Mouse (Mus musculus): ENCODE data around the gene Mylpf. TPM values are rescaled to one million over a fixed set of nuclear protein-coding genes. Genes with fewer than 3 reads are reported as not detected.

Mylpf gene
- polyA plus RNA-seq, 1 experiment from 2014 or later, result 22.8 TPM

DNA sequence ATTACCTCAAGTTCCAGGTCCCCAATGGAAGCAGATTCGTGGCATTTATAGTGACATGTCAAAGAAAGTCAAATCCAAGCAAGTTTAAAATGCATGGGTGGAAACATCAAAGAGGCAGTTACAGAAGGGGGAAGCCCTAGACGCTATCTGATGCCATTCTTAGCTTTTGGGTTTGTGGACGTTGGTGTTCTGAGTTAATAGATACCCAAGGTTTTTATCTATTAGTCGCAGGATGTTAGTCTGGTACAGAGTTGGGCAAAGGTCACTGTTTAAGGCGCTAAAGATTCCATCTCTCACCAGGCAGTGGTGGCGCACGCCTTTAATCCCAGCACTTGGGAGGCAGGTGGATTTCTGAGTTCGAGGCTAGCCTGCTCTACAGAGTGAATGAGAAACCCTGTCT lies 25.3 kb upstream of the Mylpf start:
- H3K9ac ChIP-seq (replicated peaks; ENCODE audit: low read length), result no peak overlapping the region
- no peak overlapping the region for H3K27ac ChIP-seq (replicated peaks; ENCODE audit: low read depth, low read length)
- 76% methylated on average over 8 of the region's 8 CpGs for WGBS
- no peak overlapping the region for H3K4me3 ChIP-seq (ENCODE audit: low read depth, low read length)
- H3K4me2 ChIP-seq (ENCODE audit: low read depth, low read length), result no peak overlapping the region
- no peak for ATAC-seq (replicated peaks; ENCODE audit: insufficient number of reproducible peaks, low FRiP score, low TSS enrichment, low read depth)
- no peaks in the 10 kb centered on the region for H3K27me3 ChIP-seq (ENCODE audit: control insufficient read depth, insufficient read depth, low read length)
- no peak for DNase-seq (ENCODE audit: low spot score)
- H3K4me1 ChIP-seq (ENCODE audit: control insufficient read depth, insufficient read depth, low read length), result no peaks in the 10 kb centered on the region
- no peaks in the 10 kb centered on the region for H3K9me3 ChIP-seq (replicated peaks; ENCODE audit: control insufficient read depth, low read length)
- no peaks in the 10 kb centered on the region for H3K36me3 ChIP-seq (replicated peaks; ENCODE audit: control insufficient read depth, insufficient read depth, low read depth, low read length)

DNA sequence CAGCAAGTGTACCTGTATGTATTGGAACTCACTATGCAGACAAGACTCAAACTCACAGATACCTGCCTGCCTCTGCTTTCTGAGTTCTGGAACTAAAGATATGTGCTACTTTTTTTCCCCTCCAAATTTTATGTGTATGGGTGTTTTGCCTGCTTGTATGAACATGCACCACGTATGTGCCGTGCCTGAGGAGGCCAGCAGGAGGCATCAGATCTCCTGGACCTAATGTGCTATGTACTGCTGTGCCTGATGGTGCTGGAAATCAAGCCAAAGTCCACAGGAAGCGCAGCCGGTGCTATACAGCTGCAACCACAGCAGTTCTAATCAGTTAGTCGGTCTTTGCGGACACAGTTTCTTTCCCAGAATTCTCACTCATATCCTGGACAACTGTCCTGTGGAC lies 24.9 kb upstream of the Mylpf start:
- Histone ChIP-seq H3K4me2 (ENCODE audit: low read depth, low read length) (no peak overlapping the region), H3K4me1 (ENCODE audit: control insufficient read depth, insufficient read depth, low read length) (no peaks in the 10 kb centered on the region), H3K9me3 (replicated peaks; ENCODE audit: control insufficient read depth, low read length) (no peaks in the 10 kb centered on the region), H3K27me3 (ENCODE audit: control insufficient read depth, insufficient read depth, low read length) (no peaks in the 10 kb centered on the region), H3K27ac (replicated peaks; ENCODE audit: low read depth, low read length) (no peak overlapping the region), H3K36me3 (replicated peaks; ENCODE audit: control insufficient read depth, insufficient read depth, low read depth, low read length) (no peaks in the 10 kb centered on the region), H3K9ac (replicated peaks; ENCODE audit: low read length) (no peak overlapping the region), H3K4me3 (ENCODE audit: low read depth, low read length) (no peak overlapping the region)
- no peak for ATAC-seq (replicated peaks; ENCODE audit: insufficient number of reproducible peaks, low FRiP score, low TSS enrichment, low read depth)
- WGBS, result 79% methylated on average over 6 of the region's 6 CpGs
- no peak for DNase-seq (ENCODE audit: low spot score)

DNA sequence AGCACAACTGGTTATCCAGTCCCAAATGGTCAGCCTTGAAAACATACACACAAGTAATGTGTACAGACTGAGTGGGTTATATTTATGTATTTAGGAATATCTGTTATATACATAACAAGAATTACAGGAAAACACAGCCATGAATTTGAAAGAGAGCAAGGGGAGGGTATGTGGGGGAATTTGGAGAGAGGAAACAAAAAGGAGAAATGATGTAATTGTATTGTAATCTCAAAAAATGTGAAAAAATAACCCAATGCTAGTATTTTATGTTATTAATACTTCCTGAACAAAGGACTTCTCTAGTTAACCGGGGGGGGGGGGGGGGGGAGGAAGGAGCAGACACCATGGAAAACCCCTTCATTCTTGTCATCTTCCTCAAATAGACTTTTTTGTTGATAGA lies 24.0 kb upstream of the Mylpf start:
- no peaks in the 10 kb centered on the region for H3K9me3 ChIP-seq (replicated peaks; ENCODE audit: control insufficient read depth, low read length)
- 60% methylated on average over 1 of the region's 1 CpGs for WGBS

DNA sequence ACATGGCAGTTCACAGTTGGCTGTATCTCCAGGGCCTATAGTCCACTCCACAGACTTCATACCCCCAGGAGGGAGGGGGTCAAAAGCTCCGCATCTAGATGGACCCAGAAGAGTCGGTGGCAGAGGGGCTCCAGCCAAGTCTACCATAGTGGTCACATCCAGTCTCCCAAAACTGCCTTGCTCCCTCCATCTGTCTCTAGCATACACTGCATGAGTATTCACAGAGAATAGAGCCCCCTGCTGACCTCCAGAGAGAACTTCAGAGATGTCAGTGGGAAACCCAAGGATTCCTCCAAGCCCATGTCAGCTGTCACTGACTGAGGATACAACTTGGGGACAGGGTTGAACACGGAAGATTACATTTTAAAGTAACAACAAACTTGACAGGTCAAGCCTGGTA lies 23.1 kb upstream of the Mylpf start:
- no peak for ATAC-seq (replicated peaks; ENCODE audit: insufficient number of reproducible peaks, low FRiP score, low TSS enrichment, low read depth)
- peak; percentile 44 for DNase-seq (ENCODE audit: low spot score)
- WGBS, result 70% methylated on average over 3 of the region's 3 CpGs

More for the DNA sequence above, 24.0 kb upstream of the Mylpf start:
- no peaks in the 10 kb centered on the region for H3K27me3 ChIP-seq (ENCODE audit: control insufficient read depth, insufficient read depth, low read length)
- H3K4me2 ChIP-seq (ENCODE audit: low read depth, low read length), result no peak overlapping the region
- no peaks in the 10 kb centered on the region for H3K4me1 ChIP-seq (ENCODE audit: control insufficient read depth, insufficient read depth, low read length)
- no peak overlapping the region for H3K27ac ChIP-seq (replicated peaks; ENCODE audit: low read depth, low read length)
- H3K9ac ChIP-seq (replicated peaks; ENCODE audit: low read length), result no peak overlapping the region
- ATAC-seq (replicated peaks; ENCODE audit: insufficient number of reproducible peaks, low FRiP score, low TSS enrichment, low read depth) (no peak), DNase-seq (ENCODE audit: low spot score) (no peak)
- no peak overlapping the region for H3K4me3 ChIP-seq (ENCODE audit: low read depth, low read length)
- no peaks in the 10 kb centered on the region for H3K36me3 ChIP-seq (replicated peaks; ENCODE audit: control insufficient read depth, insufficient read depth, low read depth, low read length)

DNA sequence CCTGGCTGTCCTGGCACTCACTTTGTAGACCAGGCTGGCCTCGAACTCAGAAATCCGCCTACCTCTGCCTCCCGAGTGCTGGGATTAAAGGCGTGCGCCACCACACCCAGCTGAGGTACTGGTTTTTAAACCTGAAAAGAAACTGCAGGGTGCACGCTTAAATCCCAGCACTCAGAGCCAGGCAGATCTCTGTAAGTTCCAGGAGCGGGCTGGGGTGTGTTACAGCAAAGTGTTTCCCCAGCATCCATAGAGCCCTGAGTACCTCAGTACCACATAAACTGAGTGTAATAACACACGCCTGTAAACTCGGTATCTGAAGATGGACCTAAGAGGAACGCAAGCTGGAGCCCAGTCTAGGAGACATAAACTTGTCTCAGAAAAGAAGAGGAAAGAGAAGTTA lies 21.3 kb upstream of the Mylpf start:
- DNase-seq (ENCODE audit: low spot score), result no peak
- H3K36me3 ChIP-seq (replicated peaks; ENCODE audit: control insufficient read depth, insufficient read depth, low read depth, low read length), result peaks cover 5% of the 10 kb centered on the region; the same call in 1 of the 2 replicates
- H3K27me3 ChIP-seq (ENCODE audit: control insufficient read depth, insufficient read depth, low read length), result no peaks in the 10 kb centered on the region
- ATAC-seq (replicated peaks; ENCODE audit: insufficient number of reproducible peaks, low FRiP score, low TSS enrichment, low read depth), result no peak
- H3K27ac ChIP-seq (replicated peaks; ENCODE audit: low read depth, low read length), result no peak overlapping the region
- 62% methylated on average over 9 of the region's 10 CpGs for WGBS
- H3K9me3 ChIP-seq (replicated peaks; ENCODE audit: control insufficient read depth, low read length), result no peaks in the 10 kb centered on the region
- no peak overlapping the region for H3K4me2 ChIP-seq (ENCODE audit: low read depth, low read length)
- no peak overlapping the region for H3K4me3 ChIP-seq (ENCODE audit: low read depth, low read length)
- H3K4me1 ChIP-seq (ENCODE audit: control insufficient read depth, insufficient read depth, low read length), result no peaks in the 10 kb centered on the region
- no peak overlapping the region for H3K9ac ChIP-seq (replicated peaks; ENCODE audit: low read length)

More for the DNA sequence above, 23.1 kb upstream of the Mylpf start:
- H3K9ac ChIP-seq (replicated peaks; ENCODE audit: low read length), result no peak overlapping the region
- H3K4me1 ChIP-seq (ENCODE audit: control insufficient read depth, insufficient read depth, low read length), result no peaks in the 10 kb centered on the region
- no peaks in the 10 kb centered on the region for H3K9me3 ChIP-seq (replicated peaks; ENCODE audit: control insufficient read depth, low read length)
- H3K27me3 ChIP-seq (ENCODE audit: control insufficient read depth, insufficient read depth, low read length), result no peaks in the 10 kb centered on the region
- no peak overlapping the region for H3K4me2 ChIP-seq (ENCODE audit: low read depth, low read length)
- no peaks in the 10 kb centered on the region for H3K36me3 ChIP-seq (replicated peaks; ENCODE audit: control insufficient read depth, insufficient read depth, low read depth, low read length)
- H3K4me3 ChIP-seq (ENCODE audit: low read depth, low read length), result no peak overlapping the region
- H3K27ac ChIP-seq (replicated peaks; ENCODE audit: low read depth, low read length), result no peak overlapping the region

DNA sequence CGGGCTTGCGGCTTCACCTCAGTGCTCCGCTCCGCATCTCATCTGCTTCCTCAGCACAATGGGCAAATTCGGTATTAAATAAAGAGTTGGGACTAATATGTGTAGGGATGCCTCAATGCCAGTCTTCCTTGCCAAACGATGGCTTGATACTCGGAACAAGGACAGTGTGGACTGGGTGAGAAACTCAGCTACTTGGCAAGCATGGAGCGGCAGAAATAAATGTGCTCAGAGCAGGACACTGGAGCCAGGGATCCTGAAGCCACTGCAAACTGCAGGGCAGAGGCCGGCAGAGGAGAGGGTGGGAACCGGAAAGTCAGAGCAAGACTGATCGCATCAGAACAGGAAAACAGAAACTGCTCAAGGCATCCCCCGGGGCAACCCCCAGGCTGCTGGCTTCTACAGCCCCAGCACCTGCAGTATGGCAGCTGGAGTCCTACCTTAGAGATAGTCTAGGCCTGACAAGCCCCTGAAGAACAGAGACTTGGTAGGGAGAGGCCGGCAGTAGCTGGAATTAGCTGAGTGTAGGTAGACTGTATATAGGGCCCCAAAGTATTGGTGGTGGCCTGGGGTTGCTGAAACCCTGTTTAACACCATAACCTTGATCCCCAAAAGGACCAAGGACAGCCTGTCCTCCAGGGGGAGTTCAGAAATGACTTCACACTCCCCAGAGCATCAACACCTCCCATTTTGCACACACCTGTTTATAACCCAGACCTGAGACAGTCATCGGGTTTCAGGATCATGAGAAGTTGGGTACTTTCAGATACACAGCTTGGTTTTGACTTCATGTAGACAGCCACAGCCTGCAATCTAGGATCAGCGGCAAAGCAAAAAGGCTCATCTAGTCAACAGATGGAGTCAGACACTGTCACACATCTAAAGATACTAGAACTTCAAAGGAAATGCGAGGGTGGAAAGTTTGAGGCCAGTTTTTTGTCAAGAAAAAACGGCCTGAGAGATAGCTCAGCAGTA lies 20.1 kb upstream of the Mylpf start:
- Histone ChIP-seq H3K4me2 (ENCODE audit: low read depth, low read length) (no peak overlapping the region), H3K4me3 (ENCODE audit: low read depth, low read length) (no peak overlapping the region), H3K9ac (replicated peaks; ENCODE audit: low read length) (no peak overlapping the region), H3K27me3 (ENCODE audit: control insufficient read depth, insufficient read depth, low read length) (no peaks in the 10 kb centered on the region), H3K36me3 (replicated peaks; ENCODE audit: control insufficient read depth, insufficient read depth, low read depth, low read length) (peaks cover 5% of the 10 kb centered on the region; the same call in 1 of the 2 replicates), H3K27ac (replicated peaks; ENCODE audit: low read depth, low read length) (no peak overlapping the region), H3K4me1 (ENCODE audit: control insufficient read depth, insufficient read depth, low read length) (no peaks in the 10 kb centered on the region), H3K9me3 (replicated peaks; ENCODE audit: control insufficient read depth, low read length) (no peaks in the 10 kb centered on the region)
- WGBS, result 83% methylated on average over 17 of the region's 17 CpGs
- DNase-seq (ENCODE audit: low spot score) (no peak), ATAC-seq (replicated peaks; ENCODE audit: insufficient number of reproducible peaks, low FRiP score, low TSS enrichment, low read depth) (no peak)

DNA sequence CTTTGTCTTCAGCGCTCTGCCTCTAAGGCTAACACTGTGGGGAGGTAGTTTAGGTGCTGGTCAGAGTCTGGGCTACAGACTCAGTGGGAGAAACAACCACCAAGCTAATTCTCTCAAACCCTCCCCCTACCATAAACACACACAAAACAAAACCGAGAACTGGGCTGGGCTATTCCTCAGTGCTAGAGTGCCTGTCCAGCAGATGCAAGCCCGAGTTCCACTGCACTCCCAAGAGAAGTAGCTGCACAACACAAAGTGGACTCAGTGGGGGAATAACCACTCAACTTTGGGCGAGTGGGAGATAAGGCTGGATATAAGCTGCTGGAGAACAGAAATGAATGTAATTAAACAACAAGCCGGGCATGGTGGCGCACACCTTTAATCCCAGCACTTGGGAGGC lies 18.0 kb upstream of the Mylpf start:
- H3K4me3 ChIP-seq (ENCODE audit: low read depth, low read length), result no peak overlapping the region
- no peak overlapping the region for H3K27ac ChIP-seq (replicated peaks; ENCODE audit: low read depth, low read length)
- H3K27me3 ChIP-seq (ENCODE audit: control insufficient read depth, insufficient read depth, low read length), result no peaks in the 10 kb centered on the region
- H3K36me3 ChIP-seq (replicated peaks; ENCODE audit: control insufficient read depth, insufficient read depth, low read depth, low read length), result peaks cover 7% of the 10 kb centered on the region
- 89% methylated on average over 6 of the region's 6 CpGs for WGBS
- H3K9me3 ChIP-seq (replicated peaks; ENCODE audit: control insufficient read depth, low read length), result no peaks in the 10 kb centered on the region
- no peak overlapping the region for H3K4me2 ChIP-seq (ENCODE audit: low read depth, low read length)
- no peaks in the 10 kb centered on the region; the same call in 1 of the 2 replicates for H3K4me1 ChIP-seq (ENCODE audit: control insufficient read depth, insufficient read depth, low read length)
- ATAC-seq (replicated peaks; ENCODE audit: insufficient number of reproducible peaks, low FRiP score, low TSS enrichment, low read depth), result no peak
- DNase-seq (ENCODE audit: low spot score), result no peak
- no peak overlapping the region for H3K9ac ChIP-seq (replicated peaks; ENCODE audit: low read length)

DNA sequence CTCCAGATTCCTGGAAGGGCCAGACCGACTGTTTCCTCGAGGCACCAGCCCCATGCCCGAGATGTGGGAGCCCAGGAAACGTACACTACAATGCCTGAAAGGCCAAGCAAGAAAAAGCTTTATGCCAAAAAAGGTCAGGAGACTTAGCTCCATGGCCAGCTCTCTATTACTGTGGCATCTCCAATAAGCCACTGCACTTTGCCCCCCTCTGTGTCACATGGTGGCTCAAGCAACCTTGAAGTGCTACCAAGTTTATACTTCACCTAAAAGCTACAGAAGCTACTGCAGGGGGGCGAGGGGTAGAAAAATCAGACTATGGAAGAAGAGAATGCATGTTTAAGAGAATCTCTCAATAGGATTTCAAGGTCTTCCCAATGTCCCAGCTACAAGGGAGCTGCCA lies 15.7 kb upstream of the Mylpf start:
- ATAC-seq (replicated peaks; ENCODE audit: insufficient number of reproducible peaks, low FRiP score, low TSS enrichment, low read depth), result no peak

More for the DNA sequence above, 15.7 kb upstream of the Mylpf start:
- no peaks in the 10 kb centered on the region for H3K27me3 ChIP-seq (ENCODE audit: control insufficient read depth, insufficient read depth, low read length)
- no peak overlapping the region for H3K4me2 ChIP-seq (ENCODE audit: low read depth, low read length)
- no peak overlapping the region for H3K4me3 ChIP-seq (ENCODE audit: low read depth, low read length)
- no peak overlapping the region for H3K9ac ChIP-seq (replicated peaks; ENCODE audit: low read length)
- H3K27ac ChIP-seq (replicated peaks; ENCODE audit: low read depth, low read length), result no peak overlapping the region
- no peak for DNase-seq (ENCODE audit: low spot score)
- no peaks in the 10 kb centered on the region; the same call in 1 of the 2 replicates for H3K4me1 ChIP-seq (ENCODE audit: control insufficient read depth, insufficient read depth, low read length)
- H3K9me3 ChIP-seq (replicated peaks; ENCODE audit: control insufficient read depth, low read length), result no peaks in the 10 kb centered on the region
- 88% methylated on average over 5 of the region's 5 CpGs for WGBS
- peaks cover 7% of the 10 kb centered on the region for H3K36me3 ChIP-seq (replicated peaks; ENCODE audit: control insufficient read depth, insufficient read depth, low read depth, low read length)
